ENCODE assay signal across 18 mouse cellular contexts in genomic region chr11:52310709-52311108, GRCm38 (mm10). TPM values are rescaled to one million over a fixed set of nuclear protein-coding genes. Genes with fewer than 3 reads are reported as not detected.
DNase-seq lines count a peak whose midpoint lies in the region; ATAC-seq and TF ChIP-seq lines count a peak whose summit lies in the region.
"Had no signal": no experiment of that assay in that cellular context is flagged by ENCODE, and none has a peak within 500 bp of the region (broad histone marks: within the 10 kb centered on the region; RNA-seq: fewer than 3 reads in every experiment).

No protein-coding gene starts in this region.

- no peak for ATAC-seq in embryonic facial prominence, embryonic 12.5 days (ENCODE audit: insufficient number of reproducible peaks, insufficient read depth, low FRiP score, low TSS enrichment)
- ATAC-seq: forebrain, embryonic 15.5 days; midbrain, embryonic 15.5 days had no signal

- H3K36me3 ChIP-seq in embryonic facial prominence, embryonic 12.5 days, result no peaks in the 10 kb centered on the region
- H3K36me3 ChIP-seq: forebrain, embryonic 15.5 days; heart, embryonic 12.5 days; hindbrain, embryonic 13.5 days; liver, embryonic 15.5 days; midbrain, embryonic 15.5 days; neural tube, embryonic 15.5 days had no signal

- H3K4me3 ChIP-seq in embryonic facial prominence, embryonic 12.5 days, result no peak overlapping the region
- H3K4me3 ChIP-seq in layer of hippocampus, adult 2 months, result no peak overlapping the region
- H3K4me3 ChIP-seq: forebrain, embryonic 15.5 days; heart, embryonic 12.5 days; hindbrain, embryonic 13.5 days; liver, embryonic 15.5 days; midbrain, embryonic 15.5 days; neural tube, embryonic 15.5 days had no signal

- peak; percentile 17 to 31 for DNase-seq in spleen, postnatal 36 days (ENCODE audit: low spot score in 2 of 2)
- no peak for DNase-seq in spleen, postnatal 4 days (ENCODE audit: low spot score in 2 of 2)
- DNase-seq in naive thymus-derived CD4-positive, alpha-beta T cell, adult 2 months (ENCODE audit: low read depth), result peak; percentile 81
- no peak for DNase-seq in layer of hippocampus, adult 2 months (ENCODE audit: low spot score in 2 of 2)
- DNase-seq in frontal cortex, postnatal 25 days (ENCODE audit: low spot score in 2 of 2), result no peak
- no peak for DNase-seq in MN1 (ENCODE audit: low spot score)
- no peak for DNase-seq in adrenal gland, adult (ENCODE audit: inconsistent age in 2 of 2, low spot score in 1 of 2)
- DNase-seq: adrenal gland, postnatal 25 days; B cell, adult 2 months; kidney, adult 2 months had no signal

- peaks cover 17% of the 10 kb centered on the region for H3K4me1 ChIP-seq in embryonic facial prominence, embryonic 12.5 days
- H3K4me1 ChIP-seq: forebrain, embryonic 15.5 days had no signal

- WGBS in embryonic facial prominence, embryonic 12.5 days, result 33% methylated on average over 14 of the region's 14 CpGs

- peak overlapping the region; percentile 69; the same call in 1 of the 2 replicates for H3K27ac ChIP-seq in embryonic facial prominence, embryonic 12.5 days
- no peak overlapping the region for H3K27ac ChIP-seq in layer of hippocampus, adult 2 months
- H3K27ac ChIP-seq: forebrain, embryonic 15.5 days; hindbrain, embryonic 13.5 days; liver, embryonic 15.5 days; macrophage; midbrain, embryonic 15.5 days; neural tube, embryonic 15.5 days had no signal

- H3K4me2 ChIP-seq in embryonic facial prominence, embryonic 12.5 days (replicated peaks), result peak overlapping the region; percentile 21; the same call in 1 of the 2 replicates
- H3K4me2 ChIP-seq: forebrain, embryonic 15.5 days; heart, embryonic 12.5 days; hindbrain, embryonic 13.5 days; liver, embryonic 15.5 days; midbrain, embryonic 15.5 days; neural tube, embryonic 15.5 days had no signal

- no peaks in the 10 kb centered on the region for H3K9me3 ChIP-seq in embryonic facial prominence, embryonic 12.5 days
- H3K9me3 ChIP-seq: forebrain, embryonic 15.5 days; heart, embryonic 12.5 days; hindbrain, embryonic 13.5 days; liver, embryonic 15.5 days; midbrain, embryonic 15.5 days; neural tube, embryonic 15.5 days had no signal

- no peak for TF ChIP-seq CTCF in layer of hippocampus, adult 2 months (conservative IDR thresholded peaks at IDR 0.05)

- H3K27me3 ChIP-seq in embryonic facial prominence, embryonic 12.5 days, result peaks cover 11% of the 10 kb centered on the region; the same call in 1 of the 2 replicates
- H3K27me3 ChIP-seq: midbrain, embryonic 15.5 days had no signal

- H3K9ac ChIP-seq in embryonic facial prominence, embryonic 12.5 days, result no peak overlapping the region
- H3K9ac ChIP-seq: forebrain, embryonic 15.5 days; heart, embryonic 12.5 days; hindbrain, embryonic 13.5 days; liver, embryonic 15.5 days; midbrain, embryonic 15.5 days; neural tube, embryonic 15.5 days had no signal

RNA-seq across cellular contexts. Expression of gene Tcf7, which starts 27.9 kb away (rescaled TPM):
- 6.9 and 8.8 TPM in 2 replicates for polyA plus RNA-seq in embryonic facial prominence, embryonic 12.5 days (2016; fragmentation: Nextera tagmentation; extraction: Ambion mirVana)
- 1 to 10 TPM; 2.9 TPM for total RNA-seq in layer of hippocampus, adult 2 months (2021)

RNA-seq across cellular contexts. Expression of gene Vdac1, which starts 50.0 kb away (rescaled TPM):
- 218 and 222 TPM in 2 replicates for polyA plus RNA-seq in embryonic facial prominence, embryonic 12.5 days (2016; fragmentation: Nextera tagmentation; extraction: Ambion mirVana)
- total RNA-seq in layer of hippocampus, adult 2 months (2021), result 100 to 1,000 TPM; 513 to 524 TPM

Comparison
In these comparisons a context has a peak if more than half of its experiments do, and no peak if none do; other contexts are left out.
1. DNase-seq: peak in spleen, postnatal 36 days (2 of 2) and naive thymus-derived CD4-positive, alpha-beta T cell, adult 2 months (single experiment); none in spleen, postnatal 4 days (0 of 2), layer of hippocampus, adult 2 months (0 of 2), frontal cortex, postnatal 25 days (0 of 2), MN1 (single experiment) and adrenal gland, adult (0 of 2).